Comparison of ENCODE assay signal across 7 mouse cellular contexts in the genomic region with DNA sequence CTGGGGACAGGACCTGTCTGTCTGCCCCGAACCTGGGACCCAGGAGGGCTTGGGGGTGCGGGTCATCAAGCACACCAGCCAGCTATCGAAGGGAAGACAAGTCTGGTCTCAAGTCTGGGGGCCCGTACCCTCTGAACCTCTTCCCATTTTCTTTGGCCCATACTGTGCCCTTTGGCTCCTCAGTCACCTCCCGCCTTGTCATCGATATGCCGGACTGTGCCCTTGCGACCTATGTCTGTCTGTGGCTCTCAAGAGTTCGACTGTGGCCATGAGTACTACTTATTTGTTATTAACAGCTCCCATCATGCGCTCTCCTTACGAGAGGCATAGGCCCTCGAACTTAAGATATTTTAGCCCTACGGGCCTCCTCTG. TPM values are rescaled to one million over a fixed set of nuclear protein-coding genes. Genes with fewer than 3 reads are reported as not detected.
DNase-seq lines count a peak whose midpoint lies in the region; ATAC-seq lines count a peak whose summit lies in the region.

No protein-coding gene starts in this region.

- no peaks in the 10 kb centered on the region for H3K36me3 ChIP-seq in lung, embryonic 16.5 days (ENCODE audit: control insufficient read depth, insufficient read depth, low read length)
- H3K36me3 ChIP-seq in forebrain, embryonic 11.5 days (ENCODE audit: control insufficient read depth, insufficient read depth, low read length): no peaks in the 10 kb centered on the region
- H3K36me3 ChIP-seq in limb, embryonic 15.5 days: no peaks in the 10 kb centered on the region
- no peaks in the 10 kb centered on the region; the same call in 1 of the 2 replicates for H3K36me3 ChIP-seq in stomach, embryonic 15.5 days

- peak overlapping the region; percentile 81 for H3K4me3 ChIP-seq in lung, embryonic 16.5 days (ENCODE audit: low read length)
- H3K4me3 ChIP-seq in forebrain, embryonic 11.5 days (ENCODE audit: low read depth, low read length): peak overlapping the region; percentile 59
- H3K4me3 ChIP-seq in limb, embryonic 15.5 days: peak overlapping the region; percentile 68
- H3K4me3 ChIP-seq in stomach, embryonic 15.5 days (replicated peaks): peak overlapping the region; percentile 76

- H3K4me2 ChIP-seq in lung, embryonic 16.5 days (ENCODE audit: low read depth, low read length): peak overlapping the region; percentile 56
- peak overlapping the region; percentile 60 for H3K4me2 ChIP-seq in forebrain, embryonic 11.5 days (ENCODE audit: low read depth, low read length, severe bottlenecking)
- H3K4me2 ChIP-seq in limb, embryonic 15.5 days: peak overlapping the region; percentile 72
- H3K4me2 ChIP-seq in stomach, embryonic 15.5 days: peak overlapping the region; percentile 73

- peak overlapping the region; percentile 68; the same call in 1 of the 2 replicates for H3K27ac ChIP-seq in lung, embryonic 16.5 days (ENCODE audit: low read length)
- H3K27ac ChIP-seq in forebrain, embryonic 11.5 days (ENCODE audit: low read depth, low read length): no peak overlapping the region
- H3K27ac ChIP-seq in limb, embryonic 15.5 days: peak overlapping the region; percentile 83
- peak overlapping the region; percentile 76 for H3K27ac ChIP-seq in stomach, embryonic 15.5 days

- ATAC-seq in lung, embryonic 16.5 days (ENCODE audit: low read depth): no peak
- no peak for ATAC-seq in forebrain, embryonic 11.5 days (replicated peaks; ENCODE audit: low FRiP score)
- no peak for ATAC-seq in limb, embryonic 15.5 days (ENCODE audit: insufficient number of reproducible peaks, low FRiP score, low TSS enrichment, low read depth)
- no peak for ATAC-seq in stomach, embryonic 15.5 days (ENCODE audit: insufficient read depth, low FRiP score, low read depth)
- no peak for ATAC-seq in activated CD4-positive, CD25-positive, alpha-beta regulatory T cell, adult 4 months

- DNase-seq in lung, adult 18-20 months: no peak
- DNase-seq in forebrain, embryonic 11.5 days (ENCODE audit: low spot score): no peak
- no peak for DNase-seq in spleen, postnatal 14 days (ENCODE audit: low spot score in 2 of 2)

- peak overlapping the region; percentile 79 for H3K9ac ChIP-seq in lung, embryonic 16.5 days (ENCODE audit: low read length)
- peak overlapping the region; percentile 67 for H3K9ac ChIP-seq in forebrain, embryonic 11.5 days (ENCODE audit: low read length)
- peak overlapping the region; percentile 58 for H3K9ac ChIP-seq in limb, embryonic 15.5 days
- H3K9ac ChIP-seq in stomach, embryonic 15.5 days: peak overlapping the region; percentile 38; the same call in 1 of the 2 replicates

- no peaks in the 10 kb centered on the region for H3K9me3 ChIP-seq in lung, embryonic 16.5 days (ENCODE audit: control insufficient read depth, low read length)
- H3K9me3 ChIP-seq in forebrain, embryonic 11.5 days (ENCODE audit: control insufficient read depth, low read length): no peaks in the 10 kb centered on the region
- H3K9me3 ChIP-seq in limb, embryonic 15.5 days: 0 out of 2 replicates have a peak, but pooled peaks cover 3% of the 10 kb centered on the region
- H3K9me3 ChIP-seq in stomach, embryonic 15.5 days: no peaks in the 10 kb centered on the region

- H3K27me3 ChIP-seq in lung, embryonic 16.5 days (ENCODE audit: control insufficient read depth, insufficient read depth, low read depth, low read length): no peaks in the 10 kb centered on the region
- H3K27me3 ChIP-seq in forebrain, embryonic 11.5 days (ENCODE audit: control insufficient read depth, insufficient read depth, low read length): no peaks in the 10 kb centered on the region
- H3K27me3 ChIP-seq in limb, embryonic 15.5 days: no peaks in the 10 kb centered on the region
- H3K27me3 ChIP-seq in stomach, embryonic 15.5 days (replicated peaks): no peaks in the 10 kb centered on the region

- H3K4me1 ChIP-seq in lung, embryonic 16.5 days (replicated peaks; ENCODE audit: control insufficient read depth, insufficient read depth, low read length): peaks cover 4% of the 10 kb centered on the region; the same call in 1 of the 2 replicates
- 0 out of 2 replicates have a peak, but pooled peaks cover 2% of the 10 kb centered on the region for H3K4me1 ChIP-seq in forebrain, embryonic 11.5 days (replicated peaks; ENCODE audit: control insufficient read depth, insufficient read depth, low read length)
- H3K4me1 ChIP-seq in limb, embryonic 15.5 days: peaks cover 12% of the 10 kb centered on the region; the same call in 1 of the 2 replicates
- peaks cover 8% of the 10 kb centered on the region; the same call in 1 of the 2 replicates for H3K4me1 ChIP-seq in stomach, embryonic 15.5 days

- 12% methylated on average over 13 of the region's 13 CpGs for WGBS in lung, embryonic 16.5 days
- WGBS in forebrain, embryonic 11.5 days: 21% methylated on average over 13 of the region's 13 CpGs
- WGBS in limb, embryonic 15.5 days: 10% methylated on average over 13 of the region's 13 CpGs
- WGBS in stomach, embryonic 15.5 days: 12% methylated on average over 13 of the region's 13 CpGs

RNA-seq across cellular contexts. Expression of a gene that starts 0.6 kb away (rescaled TPM):
- polyA plus RNA-seq in lung, embryonic 16.5 days (2015; fragmentation: Nextera tagmentation; extraction: Ambion mirVana): 60.9 and 61.9 TPM in 2 replicates
- 34.3 and 35.5 TPM in 2 replicates for polyA plus RNA-seq in forebrain, embryonic 11.5 days (2014; fragmentation: Nextera tagmentation; extraction: Ambion mirVana)
- polyA plus RNA-seq in limb, embryonic 15.5 days (2015; fragmentation: Nextera tagmentation; extraction: Ambion mirVana): 46.1 and 55.0 TPM in 2 replicates
- 79.3 and 85.3 TPM in 2 replicates for polyA plus RNA-seq in stomach, embryonic 15.5 days (2015; fragmentation: Nextera tagmentation; extraction: Ambion mirVana)
- polyA plus RNA-seq in activated CD4-positive, CD25-positive, alpha-beta regulatory T cell, adult 4 months (2017; shearing (Covaris generic)): 10 to 100 TPM; 24.3 to 25.9 TPM

RNA-seq across cellular contexts. Expression of a gene that starts 27.5 kb away (rescaled TPM):
- polyA plus RNA-seq in lung, embryonic 16.5 days (2015; fragmentation: Nextera tagmentation; extraction: Ambion mirVana): 0.08 TPM in 1 of 2 replicates, not detected in the other
- polyA plus RNA-seq in forebrain, embryonic 11.5 days (2014; fragmentation: Nextera tagmentation; extraction: Ambion mirVana): not detected in 2 replicates
- polyA plus RNA-seq in limb, embryonic 15.5 days (2015; fragmentation: Nextera tagmentation; extraction: Ambion mirVana): 0.14 TPM in 1 of 2 replicates, not detected in the other
- polyA plus RNA-seq in stomach, embryonic 15.5 days (2015; fragmentation: Nextera tagmentation; extraction: Ambion mirVana): 0.06 and 0.13 TPM in 2 replicates
- not detected for polyA plus RNA-seq in activated CD4-positive, CD25-positive, alpha-beta regulatory T cell, adult 4 months (2017; shearing (Covaris generic))

RNA-seq across cellular contexts. Expression of a gene that starts 48.6 kb away (rescaled TPM):
- polyA plus RNA-seq in lung, embryonic 16.5 days (2015; fragmentation: Nextera tagmentation; extraction: Ambion mirVana): 188 and 192 TPM in 2 replicates
- polyA plus RNA-seq in forebrain, embryonic 11.5 days (2014; fragmentation: Nextera tagmentation; extraction: Ambion mirVana): 227 and 228 TPM in 2 replicates
- 164 and 183 TPM in 2 replicates for polyA plus RNA-seq in limb, embryonic 15.5 days (2015; fragmentation: Nextera tagmentation; extraction: Ambion mirVana)
- polyA plus RNA-seq in stomach, embryonic 15.5 days (2015; fragmentation: Nextera tagmentation; extraction: Ambion mirVana): 191 and 202 TPM in 2 replicates
- polyA plus RNA-seq in activated CD4-positive, CD25-positive, alpha-beta regulatory T cell, adult 4 months (2017; shearing (Covaris generic)): 100 to 1,000 TPM; 401 to 440 TPM

RNA-seq across cellular contexts. Expression of a gene that starts 48.7 kb away (rescaled TPM):
- polyA plus RNA-seq in lung, embryonic 16.5 days (2015; fragmentation: Nextera tagmentation; extraction: Ambion mirVana): 254 and 278 TPM in 2 replicates
- polyA plus RNA-seq in forebrain, embryonic 11.5 days (2014; fragmentation: Nextera tagmentation; extraction: Ambion mirVana): 376 and 404 TPM in 2 replicates
- polyA plus RNA-seq in limb, embryonic 15.5 days (2015; fragmentation: Nextera tagmentation; extraction: Ambion mirVana): 285 and 312 TPM in 2 replicates
- polyA plus RNA-seq in stomach, embryonic 15.5 days (2015; fragmentation: Nextera tagmentation; extraction: Ambion mirVana): 355 and 390 TPM in 2 replicates
- polyA plus RNA-seq in activated CD4-positive, CD25-positive, alpha-beta regulatory T cell, adult 4 months (2017; shearing (Covaris generic)): 10 to 100 TPM; 72.2 to 87.3 TPM
